Mouse (Mus musculus) bone marrow macrophage, adult 2 months (primary cell): Measurements from ENCODE around the gene Zfp653.

Source experiments
- CTCF ChIP-seq: IDR thresholded peaks from 2 replicates; pipeline ENCODE4 v1.5.1; 2012; ENCODE audit warnings: low read depth, mild to moderate bottlenecking, low read length, moderate library complexity
- POLR2A ChIP-seq: IDR thresholded peaks from 2 replicates; pipeline ENCODE4 v1.6.1; 2012; ENCODE audit warnings: mild to moderate bottlenecking, low read depth, low read length, borderline replicate concordance

DNA sequence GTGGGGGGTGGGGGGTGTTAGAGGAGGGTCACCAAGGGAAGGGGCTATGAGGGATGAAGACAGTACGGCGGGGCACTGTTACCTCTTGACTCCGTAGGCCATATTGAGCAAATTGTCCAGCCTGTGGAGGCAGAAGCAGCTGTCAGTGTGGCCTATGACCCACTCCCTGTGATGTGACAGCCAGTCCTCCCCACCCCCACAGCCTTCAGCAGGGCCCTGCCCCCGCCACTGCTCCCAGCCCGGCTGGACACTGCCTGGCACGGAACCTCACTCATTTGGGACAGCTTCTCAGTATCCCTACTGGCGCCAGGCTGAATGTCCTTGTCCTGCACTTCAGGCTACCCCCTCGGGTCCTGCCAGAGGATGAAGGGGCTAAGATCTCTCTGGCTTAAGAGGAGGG lies 46.6 kb downstream of the Zfp653 start:
- TF ChIP-seq CTCF (no peak), POLR2A (no peak)
